Mouse (Mus musculus): ENCODE data around the gene Wnt2.

Gene Wnt2

DNA sequence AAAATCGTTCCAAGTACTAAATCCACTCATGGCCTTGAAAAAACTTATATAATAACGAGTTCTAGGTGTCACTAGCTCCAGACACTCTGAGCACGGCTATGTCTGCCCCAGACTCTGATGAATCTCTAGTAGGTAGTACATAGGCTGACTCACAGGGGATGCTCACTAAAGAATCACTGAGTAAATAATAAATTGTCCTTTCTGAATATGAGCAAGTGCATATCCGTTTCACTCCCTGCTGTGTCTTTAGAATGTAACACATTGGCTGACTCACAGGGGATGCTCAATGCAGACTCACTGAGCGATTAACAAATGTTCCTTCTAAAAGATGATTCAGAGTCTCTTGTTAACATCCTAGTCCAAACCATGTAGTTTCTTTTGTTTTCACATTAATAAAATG is 52.1 kb downstream of the Wnt2 start:
- no peak for DNase-seq (ENCODE audit: low read depth, low spot score)

DNA sequence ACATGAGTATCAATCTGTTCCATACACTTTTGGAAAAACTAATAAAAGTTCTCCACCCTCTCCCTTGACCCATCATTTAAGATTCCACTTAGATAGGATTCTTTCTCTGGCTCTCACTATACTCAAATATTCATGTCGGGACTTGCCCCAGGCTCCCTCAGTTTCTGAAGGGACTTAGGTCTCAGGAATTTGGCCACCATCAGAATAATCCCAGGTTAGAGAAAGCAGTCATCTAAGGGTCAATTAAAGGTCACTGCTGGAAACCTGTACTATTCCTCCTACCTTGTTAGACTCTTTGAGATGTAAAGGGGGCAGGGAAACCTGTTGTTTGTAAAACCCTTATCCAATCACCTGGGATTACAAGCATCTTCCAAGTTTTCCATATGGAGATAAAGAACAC is 53.2 kb downstream of the Wnt2 start:
- no peak for DNase-seq (ENCODE audit: low read depth, low spot score)

DNA sequence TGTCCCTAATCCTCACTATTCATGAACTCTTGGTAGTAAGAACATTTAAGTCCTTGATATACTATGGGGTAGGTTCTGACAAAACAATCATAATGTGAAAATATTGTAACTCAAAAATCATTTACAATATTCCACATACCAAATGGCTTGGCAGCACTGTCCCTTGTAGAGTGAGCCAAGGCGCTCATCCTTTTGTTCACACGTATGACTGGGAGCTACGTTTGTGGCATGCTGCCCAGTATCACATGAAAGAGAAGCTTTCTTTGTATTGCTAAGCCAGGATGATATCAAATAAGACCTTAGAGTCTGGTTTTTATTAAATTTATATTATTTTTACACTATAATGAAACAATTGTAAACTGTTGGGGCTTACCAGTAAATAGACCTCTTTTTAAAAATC is 56.0 kb downstream of the Wnt2 start:
- no peak for DNase-seq (ENCODE audit: low read depth, low spot score)

DNA sequence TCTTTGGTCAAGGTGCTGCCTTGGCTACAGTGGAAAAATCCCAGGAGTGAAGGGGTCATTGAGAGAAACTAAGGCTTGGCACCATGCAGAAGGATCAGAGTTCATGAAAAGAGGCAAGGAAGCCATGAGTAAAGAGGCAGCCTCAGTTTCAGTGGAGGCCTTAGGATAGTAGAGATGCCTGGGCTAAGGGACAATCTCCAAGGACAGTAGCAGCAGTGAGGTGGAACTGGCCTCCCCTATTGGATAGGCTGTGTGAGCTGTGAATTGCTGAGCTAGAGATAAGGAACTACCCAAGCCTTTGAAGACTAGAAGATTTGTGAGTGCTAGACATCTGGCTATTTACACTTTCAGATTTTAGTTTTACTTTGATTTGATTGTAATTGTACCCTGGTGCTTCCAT is 59.0 kb downstream of the Wnt2 start:
- DNase-seq (ENCODE audit: low read depth, low spot score), result no peak

DNA sequence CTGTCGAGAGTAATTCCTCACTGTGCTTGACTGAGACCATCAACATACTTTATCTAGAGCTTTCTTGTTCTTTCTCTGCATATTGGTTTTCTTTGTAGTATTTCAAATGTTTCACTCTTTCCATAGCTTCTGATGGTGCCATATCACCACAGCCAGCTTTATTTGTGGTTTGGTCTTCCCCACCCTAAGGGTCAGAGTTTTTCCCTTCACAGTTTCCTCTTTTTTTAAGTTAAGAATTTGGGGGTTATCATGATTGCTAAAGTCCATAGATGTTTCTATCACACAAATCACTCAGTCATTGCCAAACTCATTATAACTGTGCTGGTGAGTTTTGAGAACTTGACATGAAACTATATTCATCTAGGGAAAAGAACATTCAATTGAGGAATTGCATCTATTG is 60.6 kb downstream of the Wnt2 start:
- DNase-seq (ENCODE audit: low read depth, low spot score), result no peak

DNA sequence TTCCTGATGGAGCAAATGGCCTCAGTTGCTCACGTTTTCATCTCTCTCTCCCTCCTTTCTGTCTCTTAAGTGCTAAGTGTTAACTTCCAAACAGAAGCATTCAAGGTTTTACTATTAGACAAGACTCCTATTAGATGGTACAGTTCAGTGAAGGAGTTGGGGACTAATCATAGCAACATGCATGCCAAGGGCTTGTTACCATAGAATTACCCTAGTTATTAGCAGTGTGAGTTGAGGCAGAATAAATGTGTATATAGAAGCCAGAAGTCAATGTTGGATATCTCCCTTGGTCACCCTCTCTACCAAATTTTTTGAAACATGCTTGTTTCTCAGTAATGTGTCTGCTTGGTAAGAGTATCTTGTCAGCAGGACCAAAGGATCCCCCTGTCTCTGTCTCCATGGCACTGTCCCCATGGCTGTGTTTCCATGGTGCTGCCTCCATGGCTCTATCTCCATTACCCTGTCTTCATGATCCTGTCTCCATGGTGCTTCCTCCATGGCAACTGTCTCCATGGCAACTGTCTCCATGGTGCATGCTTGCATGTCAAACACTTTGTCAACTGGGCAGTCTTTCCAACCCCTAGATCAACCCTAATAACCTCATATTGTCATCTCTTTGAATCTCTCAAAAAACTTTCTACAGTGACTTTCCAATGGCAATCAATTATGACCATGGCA is 61.8 kb downstream of the Wnt2 start:
- DNase-seq (ENCODE audit: low read depth, low spot score), result no peak

DNA sequence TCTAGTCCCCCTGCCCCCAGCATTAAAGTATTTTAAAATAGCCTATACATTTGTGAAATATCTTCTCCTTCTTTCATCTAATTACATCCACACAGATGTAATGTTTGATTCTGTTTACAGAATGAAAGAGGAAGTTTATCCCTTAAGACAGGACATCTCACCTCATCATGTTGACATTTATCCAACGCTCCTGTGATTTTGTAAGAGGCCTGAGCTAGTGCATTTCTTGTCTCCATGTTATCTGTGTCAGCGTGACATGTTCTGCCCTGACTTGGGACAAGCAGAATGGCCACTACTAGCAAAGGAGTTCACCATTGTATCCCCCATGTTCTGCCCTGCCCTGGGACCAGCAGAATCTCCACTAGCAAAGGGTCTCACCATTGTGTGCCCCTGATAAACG is 66.9 kb downstream of the Wnt2 start:
- no peak for DNase-seq (ENCODE audit: low read depth, low spot score)

DNA sequence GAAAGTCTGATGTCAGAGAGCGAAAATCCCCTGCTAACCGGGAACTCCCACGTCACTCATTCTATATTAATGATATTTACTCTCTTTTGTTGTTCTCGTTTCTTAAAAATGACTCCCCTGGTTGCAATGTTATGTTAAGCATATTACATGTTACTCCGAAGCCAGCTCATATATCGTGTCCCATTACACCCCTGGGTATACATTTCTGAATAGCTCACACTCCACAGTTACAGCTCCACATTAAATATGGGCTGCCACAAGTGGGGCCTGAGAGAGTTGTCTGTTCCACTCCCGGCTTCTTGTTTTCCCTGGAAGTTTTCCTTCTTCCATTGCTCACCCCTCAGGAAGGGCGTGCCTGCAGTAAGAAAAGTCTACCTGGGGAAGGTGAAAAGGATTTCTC is 78.6 kb downstream of the Wnt2 start:
- DNase-seq (ENCODE audit: low read depth, low spot score), result no peak

DNA sequence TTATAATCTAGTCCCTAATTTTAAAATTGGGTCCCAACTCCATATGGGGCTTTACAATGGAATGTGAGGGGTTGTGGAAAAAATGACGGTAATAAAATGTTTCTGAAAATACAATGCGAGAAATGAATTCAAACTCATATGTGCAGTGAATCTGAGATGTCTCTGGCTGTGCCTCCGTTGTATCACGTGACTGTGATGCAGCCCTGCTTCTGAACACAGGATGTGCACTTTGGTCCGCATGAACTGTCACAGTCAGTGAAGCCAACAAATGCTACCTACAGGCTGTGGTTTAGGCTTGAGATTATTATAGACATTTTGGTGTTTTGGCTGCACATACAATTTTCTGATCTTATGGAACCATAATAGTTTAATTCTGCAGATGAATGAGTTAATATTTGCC is 81.3 kb downstream of the Wnt2 start:
- DNase-seq (ENCODE audit: low read depth, low spot score), result no peak

DNA sequence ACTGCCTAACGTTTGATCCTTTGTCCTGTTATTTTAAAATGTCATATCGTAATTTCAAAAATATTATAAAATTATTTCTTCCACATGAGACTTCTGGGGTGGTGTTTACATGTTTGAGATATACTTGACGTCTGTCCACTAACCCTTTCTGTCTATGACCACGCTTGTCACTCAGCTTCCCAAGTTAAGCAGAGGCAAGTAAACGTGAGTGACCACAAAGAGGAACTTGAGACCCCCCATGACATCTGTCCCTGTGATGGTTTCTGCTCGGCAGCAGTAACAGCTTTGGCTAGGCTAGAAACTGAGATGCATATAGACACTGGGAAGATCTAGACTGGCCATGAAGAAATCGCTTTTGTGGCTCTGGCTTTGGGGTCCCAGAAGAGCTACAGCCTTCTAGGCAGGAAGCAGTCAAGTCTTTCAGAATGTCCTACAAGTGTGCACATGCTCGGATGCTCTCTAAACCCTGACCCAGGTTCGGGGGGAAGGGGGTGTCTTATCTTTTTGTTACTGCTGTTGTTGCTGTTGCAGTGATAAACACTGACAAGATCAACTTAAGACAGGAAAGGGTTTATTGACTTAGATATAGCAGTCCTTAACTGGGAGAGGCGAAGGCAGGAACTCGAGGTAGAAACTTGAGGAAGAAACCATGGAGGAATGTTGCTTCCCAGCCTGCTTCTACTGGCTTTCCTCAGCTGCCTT is 83.1 kb downstream of the Wnt2 start:
- DNase-seq (ENCODE audit: low read depth, low spot score), result no peak

DNA sequence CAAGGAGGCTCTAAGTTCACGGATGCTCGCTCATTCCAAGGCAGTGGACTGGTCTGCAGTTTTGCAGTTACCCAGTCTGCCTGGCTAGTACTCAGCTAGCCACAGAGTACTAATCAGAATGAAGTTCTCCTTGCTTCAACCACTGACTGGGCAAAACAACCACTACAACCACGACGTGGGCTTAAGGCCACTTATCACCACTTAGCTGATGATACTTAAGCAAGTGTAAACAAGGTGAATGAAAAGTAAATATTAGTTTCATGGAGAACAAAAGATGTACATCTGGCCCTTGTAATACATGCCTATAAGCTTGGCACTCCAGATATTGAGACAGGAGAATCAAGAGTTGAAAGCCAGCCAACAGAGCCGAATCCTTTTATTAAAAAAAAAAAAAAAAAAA is 83.9 kb downstream of the Wnt2 start:
- DNase-seq (ENCODE audit: low read depth, low spot score), result no peak

DNA sequence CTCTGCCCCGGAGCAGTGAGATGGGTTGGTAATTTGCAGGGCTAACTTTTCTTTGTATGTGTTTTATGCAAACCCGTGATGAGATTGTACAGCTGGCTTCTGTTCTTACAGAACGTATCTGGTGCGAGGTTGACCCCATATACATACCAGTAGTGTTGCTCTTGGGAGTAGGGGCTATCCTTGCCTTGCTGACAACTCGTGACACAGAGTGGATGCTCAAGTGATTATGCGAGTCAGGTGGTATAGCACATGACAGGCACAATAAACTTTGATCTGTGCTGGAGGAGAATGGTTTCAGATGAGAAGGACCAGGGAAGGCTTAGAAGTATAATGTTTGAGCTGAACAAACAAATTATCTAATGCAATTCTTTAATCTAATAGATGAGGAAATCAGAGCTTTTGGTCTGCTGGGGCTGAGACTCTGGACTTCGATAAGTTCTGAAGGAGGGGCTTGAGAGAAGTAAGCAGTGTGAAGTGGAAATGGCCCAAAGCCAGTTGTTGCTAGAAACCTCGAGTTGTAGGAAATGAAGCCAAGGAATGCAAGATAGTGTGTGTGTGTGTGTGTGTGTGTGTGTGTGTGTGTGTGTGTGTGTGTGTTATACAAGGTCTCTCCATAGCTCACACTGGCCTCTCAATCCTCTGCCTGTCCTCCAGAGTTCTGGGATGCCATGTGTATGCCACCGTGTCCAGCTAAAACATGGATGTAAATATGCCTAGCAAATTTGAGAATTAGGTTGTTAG is 86.3 kb downstream of the Wnt2 start:
- DNase-seq (ENCODE audit: low read depth, low spot score), result no peak

DNA sequence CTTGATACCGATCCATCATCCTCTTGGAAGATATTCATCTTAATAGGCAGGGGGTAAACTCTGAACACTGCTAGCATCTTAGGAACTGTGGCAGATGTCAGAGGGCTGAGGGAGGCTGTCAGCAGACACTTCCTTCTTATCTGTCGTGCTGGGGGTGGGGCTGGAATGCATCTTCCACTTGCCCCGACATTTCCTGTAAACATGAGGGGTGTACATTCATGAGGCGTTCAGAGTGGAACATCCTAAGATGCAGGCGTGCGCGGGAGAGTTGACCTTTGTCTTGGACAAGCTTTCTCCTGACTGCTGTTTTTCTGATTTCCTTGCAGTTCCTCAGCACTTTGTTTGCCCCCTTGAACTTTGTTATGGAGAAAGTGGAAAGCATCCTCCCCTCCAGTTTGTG is 88.0 kb downstream of the Wnt2 start:
- DNase-seq (ENCODE audit: low read depth, low spot score), result no peak

DNA sequence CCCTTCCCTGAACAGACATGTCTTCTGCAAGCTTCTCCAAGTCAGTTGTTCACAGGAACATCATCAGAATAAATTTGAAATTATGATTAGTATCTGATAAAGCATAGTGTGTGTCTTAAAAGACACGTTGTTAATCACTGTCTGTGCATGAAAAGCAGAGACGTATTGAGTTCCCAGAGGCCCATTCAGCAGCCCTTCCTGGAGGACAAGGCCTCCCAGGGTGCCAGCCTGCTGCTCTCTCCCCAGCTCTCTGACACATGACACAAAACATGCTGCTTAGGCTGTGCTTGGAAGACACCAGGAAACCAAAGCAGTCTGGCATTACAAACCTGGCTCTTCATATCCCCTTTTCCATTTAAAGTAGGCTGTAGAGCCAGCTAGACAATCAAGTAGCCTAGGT is 88.5 kb downstream of the Wnt2 start:
- no peak for DNase-seq (ENCODE audit: low read depth, low spot score)
